Mouse (Mus musculus) heart, adult 2 months (tissue): ENCODE results near the gene Chid1.

Experiments
- CTCF ChIP-seq: fragments of 200-600 bp; IDR thresholded peaks from 2 replicates; pipeline ENCODE4 v1.8.1; 2022; ENCODE audit warnings: antibody characterized with exemption, mild to moderate bottlenecking, moderate library complexity
- EP300 ChIP-seq: fragments of 200-500 bp; IDR thresholded peaks from 2 replicates; pipeline ENCODE4 v1.6.1; 2011; ENCODE audit warnings: low read depth, low read length, control low read depth; ENCODE audit not compliant: insufficient read depth
- POLR2A ChIP-seq: fragments of 200-500 bp; IDR thresholded peaks from 2 replicates; pipeline ENCODE4 v1.6.1; 2011; ENCODE audit warnings: mild to moderate bottlenecking, low read depth, low read length, control low read depth; ENCODE audit not compliant: insufficient read depth

GRCm38 (mm10) chr7:141467230-141468030, 72.2 kb downstream of the Chid1 start, which contains the start of gene Cd151:
- peak; percentile 89 for TF ChIP-seq POLR2A
- no peak for TF ChIP-seq CTCF
- no peak for TF ChIP-seq EP300
